Mouse (Mus musculus) Patski (cell line): ENCODE data around the gene Uspl1. TPM values are rescaled to one million over a fixed set of nuclear protein-coding genes. Genes with fewer than 3 reads are reported as not detected.
"Not testable (repeated sequence)": the region's sequence is repeated elsewhere in the genome, so short reads cannot be mapped to it uniquely, and the experiment has no call there.

Source experiments
- ATAC-seq: fragments of 100-300 bp; one replicate; pipeline ENCODE4 v1.8.0; 2021
- CTCF ChIA-PET: fragments of 350-600 bp; sonication (Branson Sonifier 250); formaldehyde crosslinking; loops from one replicate; lab custom pipeline; 2022; ENCODE audit warnings: inconsistent platforms; lab: Charles Lee
- POLR2A ChIA-PET: fragments of 350-600 bp; sonication (Branson Sonifier 250); formaldehyde crosslinking; loops from one replicate; lab custom pipeline; 2022; ENCODE audit warnings: antibody characterized with exemption, inconsistent platforms; lab: Charles Lee
- DNase-seq: peaks from one replicate; pipeline ENCODE4 v3.0.0-alpha.2; 2011; ENCODE audit warnings: low read depth, low spot score
- H3K27me3 ChIP-seq: fragments of 371-371 bp; one replicate; pipeline ENCODE4 v1.5.1; 2021
- CTCF ChIP-seq: fragments of 100-300 bp; IDR thresholded peaks from one replicate; pipeline ENCODE4 v1.5.1; 2021
- in situ Hi-C: fragments of 300-500 bp; cut with MboI; formaldehyde crosslinking; loops from 3 replicates; pipeline ENCODE4 v1.11.1; 2018; ENCODE audit warnings: low pct_unique_long_range_greater_than_20kb, mixed read lengths
- polyA plus RNA-seq: library from polyadenylated mRNA; unstranded; gene quantifications from one replicate; pipeline ENCODE4 v1.2.3, GENCODE M21; 2021

Uspl1 gene
- polyA plus RNA-seq, result 29.0 TPM

DNA sequence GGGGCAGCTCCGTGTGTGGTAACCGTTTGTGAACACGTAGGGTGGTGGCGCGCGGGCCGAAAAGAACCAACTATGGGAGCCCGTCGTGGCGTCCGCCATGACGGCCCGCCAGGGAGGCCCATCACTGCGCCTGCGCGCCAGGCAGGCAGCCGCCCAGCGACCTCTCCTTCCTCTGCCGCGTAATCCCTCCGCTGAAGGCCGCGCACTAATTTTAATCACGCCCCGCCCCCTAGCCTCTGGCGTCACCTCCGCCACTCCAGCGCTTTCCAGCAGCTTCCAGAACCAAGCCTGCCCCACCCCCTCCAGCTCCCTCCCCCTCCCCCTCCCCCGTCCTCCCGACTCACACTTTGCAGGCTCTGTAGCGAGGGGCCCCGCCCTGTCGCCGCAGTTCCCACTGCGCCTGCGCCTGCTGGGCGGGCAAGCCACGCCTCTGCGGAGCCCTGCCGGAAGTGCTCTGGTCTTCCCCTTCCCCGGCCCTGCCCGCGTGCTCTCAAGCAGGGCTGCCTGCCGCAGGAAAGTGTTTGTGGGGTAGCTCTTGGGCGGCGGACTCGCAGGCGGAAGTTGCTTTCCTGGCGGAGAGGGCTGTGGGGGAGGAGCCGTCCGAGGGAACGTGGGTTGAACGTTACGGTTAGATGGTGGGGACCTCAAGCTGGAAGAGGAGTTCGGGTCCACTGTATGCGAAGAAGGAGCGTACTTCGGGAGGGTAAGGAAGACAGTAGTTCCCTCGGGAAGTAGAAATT, at the start of gene Uspl1, which contains the start of gene Hmgb1:
TSS of gene Uspl1 (plus strand) at position 247 of the 740 bp plus-strand sequence.
TSS of gene Hmgb1 (minus strand) at position 386 of the 740 bp plus-strand sequence.
- TF ChIP-seq CTCF, result no peak
- in situ Hi-C loops, result no loop called here
- H3K27me3 ChIP-seq, result no peaks in the 10 kb centered on the region
- POLR2A ChIA-PET, result interaction anchor here (0.6 to 1.4 kb wide), 8 partner anchors 10 to 190 kb away, joined by 3 to 6 read pairs (median 3); partner anchors contain the start of gene Gm42791
- CTCF ChIA-PET, result interaction anchor here (1.0 to 4.0 kb wide), 6 partner anchors 10 to 192 kb away, joined by 3 to 13 read pairs (median 4); no protein-coding TSS in a partner anchor
- ATAC-seq, result peak; percentile 91
- DNase-seq, result peak; percentile 97

DNA sequence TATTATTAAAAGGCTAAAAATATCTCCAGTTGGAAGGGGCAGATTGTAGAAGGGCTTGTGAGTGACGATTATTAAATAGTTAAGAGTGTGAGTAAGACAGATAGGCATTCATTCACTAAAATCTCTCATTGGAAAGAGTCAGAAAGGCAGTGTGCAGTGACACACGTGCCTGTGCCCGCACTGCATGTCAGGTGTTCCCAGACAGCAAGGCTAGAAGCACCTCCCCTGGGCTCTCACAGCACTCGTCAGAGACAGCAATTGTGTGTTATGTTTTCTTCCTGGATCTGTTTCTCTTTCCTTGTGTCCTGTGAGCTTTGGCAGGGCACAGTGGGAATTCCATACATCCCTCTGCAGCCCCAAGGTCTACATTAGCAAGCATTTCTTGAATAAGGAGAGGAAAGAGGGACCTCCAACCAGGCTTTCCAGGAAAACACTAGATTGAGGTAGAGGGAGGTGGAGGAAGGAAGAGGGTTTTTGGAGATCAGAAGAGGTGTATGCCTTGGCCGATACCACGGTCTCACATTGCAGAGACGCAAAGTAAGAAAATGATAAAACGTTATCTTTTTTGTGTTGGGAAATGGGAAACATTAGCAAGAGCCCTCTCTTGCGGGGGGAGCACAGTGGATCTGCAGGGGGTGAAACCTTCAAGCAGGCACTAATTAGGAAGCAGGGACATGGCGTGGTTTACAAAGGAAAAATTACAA, 49.2 kb upstream of the Uspl1 start:
- in situ Hi-C loops, result no loop called here
- ChIA-PET CTCF (no interaction called here), POLR2A (no interaction called here)
- H3K27me3 ChIP-seq, result no peaks in the 10 kb centered on the region
- DNase-seq, result no peak
- ATAC-seq, result peak; percentile 34
- no peak for TF ChIP-seq CTCF

DNA sequence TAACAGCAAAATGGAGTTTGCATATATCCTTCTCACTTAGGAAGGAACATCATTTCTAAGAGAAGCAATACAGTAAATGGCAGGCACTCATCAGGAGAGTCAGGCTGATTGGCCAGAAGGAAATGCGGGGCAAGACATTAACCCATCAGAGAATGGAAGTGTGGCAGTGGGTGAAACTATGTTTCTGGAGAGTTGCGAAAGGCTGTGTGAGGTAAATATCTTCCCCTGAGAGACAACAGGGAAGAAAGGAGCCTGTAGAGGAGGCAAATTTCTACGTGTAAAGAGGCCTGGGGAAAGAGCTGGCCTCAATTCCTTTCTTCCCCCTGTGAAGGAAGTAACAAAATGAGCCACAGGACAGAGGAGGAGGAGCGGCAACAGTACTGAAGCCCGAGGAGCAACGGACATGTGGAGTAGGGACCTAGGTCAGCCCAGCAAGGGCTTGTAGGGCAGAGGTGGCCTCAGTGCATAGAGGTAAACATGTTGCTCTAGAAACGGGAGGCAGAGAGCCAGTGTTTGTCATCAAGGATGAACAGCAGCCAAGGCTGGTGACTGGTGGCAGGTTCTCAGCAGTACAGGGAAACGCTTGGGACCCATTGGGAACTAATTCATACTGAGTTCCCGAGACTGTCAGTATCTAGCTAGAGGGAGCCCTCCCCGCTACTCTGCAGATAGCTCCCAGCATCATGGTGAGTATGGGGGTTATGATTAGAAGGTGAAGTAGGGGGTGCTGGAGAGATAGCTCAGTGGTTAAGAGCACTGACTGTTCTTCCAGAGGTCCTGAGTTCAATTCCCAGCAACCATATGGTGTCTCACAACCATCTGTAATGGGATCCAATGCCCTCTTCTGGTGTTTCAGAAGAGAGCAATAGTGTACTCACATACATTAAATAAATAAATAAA, 48.4 kb upstream of the Uspl1 start:
- ChIA-PET CTCF (no interaction called here), POLR2A (no interaction called here)
- ATAC-seq, result no peak

DNA sequence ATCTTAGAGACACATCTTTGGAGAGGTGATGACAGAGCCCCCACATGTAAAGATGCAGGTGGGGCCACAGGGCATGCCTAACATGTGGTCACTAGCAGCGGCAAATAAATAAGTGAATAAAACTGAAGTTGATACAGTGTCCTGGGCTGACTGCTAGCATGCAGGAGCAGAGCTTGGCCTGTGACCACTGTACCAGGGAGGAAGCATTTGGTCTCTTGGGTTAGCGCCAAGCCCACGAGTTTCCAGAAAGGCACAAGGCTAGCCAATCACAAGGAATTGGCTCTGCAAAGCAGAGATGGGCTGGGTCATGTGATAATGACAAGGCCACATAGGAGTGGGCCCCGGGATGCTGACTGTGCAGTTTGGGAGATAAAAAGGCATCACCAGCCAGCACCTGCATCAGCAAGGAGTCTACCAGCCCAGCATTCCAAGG, 47.2 kb upstream of the Uspl1 start:
- peak; percentile 41 for ATAC-seq

More for the DNA sequence above, 48.4 kb upstream of the Uspl1 start:
- no peak for TF ChIP-seq CTCF
- in situ Hi-C loops, result no loop called here
- H3K27me3 ChIP-seq, result no peaks in the 10 kb centered on the region
- no peak for DNase-seq

DNA sequence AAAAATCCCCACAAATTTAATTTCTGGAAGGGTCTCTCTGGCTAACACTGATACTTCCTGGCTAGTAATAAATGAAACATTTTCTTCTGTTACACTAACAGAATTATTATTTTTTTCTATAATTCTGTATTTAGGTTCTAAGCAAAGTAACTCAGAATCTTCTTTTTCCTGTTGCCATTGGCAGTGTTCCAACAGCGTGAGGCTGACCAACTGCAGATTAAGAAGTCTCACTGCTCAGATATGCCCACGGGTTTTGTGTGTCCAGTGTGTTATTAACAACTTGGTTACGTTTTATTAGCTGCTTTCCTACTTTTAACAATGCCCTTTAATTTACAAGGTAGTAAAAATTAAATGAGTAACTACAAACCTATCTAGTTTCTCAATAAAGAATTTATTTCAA, 46.7 kb upstream of the Uspl1 start:
- ChIA-PET POLR2A (interaction anchor here (0.7 kb wide), 1 partner anchor 43 kb away, joined by 3 read pairs; no protein-coding TSS in a partner anchor), CTCF (no interaction called here)
- ATAC-seq (no peak), DNase-seq (no peak)
- in situ Hi-C loops, result no loop called here
- TF ChIP-seq CTCF, result no peak
- no peaks in the 10 kb centered on the region for H3K27me3 ChIP-seq

More for the DNA sequence above, 47.2 kb upstream of the Uspl1 start:
- ChIA-PET POLR2A (no interaction called here), CTCF (no interaction called here)
- DNase-seq, result no peak
- in situ Hi-C loops, result no loop called here
- TF ChIP-seq CTCF, result no peak
- H3K27me3 ChIP-seq, result no peaks in the 10 kb centered on the region

DNA sequence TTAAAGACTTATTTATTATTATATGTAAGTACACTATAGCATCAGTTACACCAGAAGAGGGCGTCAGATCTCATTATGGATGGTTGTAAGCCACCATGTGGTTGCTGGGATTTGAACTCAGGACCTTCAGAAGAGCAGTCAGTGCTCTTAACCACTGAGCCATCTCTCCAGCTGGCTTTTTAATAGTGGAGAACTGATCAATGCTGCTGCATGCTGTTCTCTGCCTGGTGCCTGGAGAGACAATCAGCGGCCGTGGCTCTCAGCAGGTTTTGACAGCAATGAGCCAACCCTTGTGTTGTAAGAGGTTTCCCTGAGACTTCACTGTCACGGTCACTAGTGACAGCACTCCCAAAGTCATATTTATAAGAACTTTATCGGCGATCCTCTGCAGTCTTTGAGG, 46.1 kb upstream of the Uspl1 start:
- H3K27me3 ChIP-seq, DNase-seq, ATAC-seq, CTCF ChIA-PET, in situ Hi-C loops: not testable (repeated sequence)
- POLR2A ChIA-PET, result interaction anchor here (0.7 kb wide), 1 partner anchor 43 kb away, joined by 3 read pairs; no protein-coding TSS in a partner anchor

GRCm38 (mm10) chr5:149140336-149140735, 43.8 kb upstream of the Uspl1 start:
- H3K27me3 ChIP-seq, result no peaks in the 10 kb centered on the region
- no peak for TF ChIP-seq CTCF
- no peak for ATAC-seq
- in situ Hi-C loops, result no loop called here
- CTCF ChIA-PET, result no interaction called here
- POLR2A ChIA-PET, result no interaction called here
- DNase-seq, result no peak

GRCm38 (mm10) chr5:149141155-149141554, 43.0 kb upstream of the Uspl1 start:
- POLR2A ChIA-PET, in situ Hi-C loops, CTCF ChIA-PET, DNase-seq, ATAC-seq, H3K27me3 ChIP-seq: not testable (repeated sequence)

DNA sequence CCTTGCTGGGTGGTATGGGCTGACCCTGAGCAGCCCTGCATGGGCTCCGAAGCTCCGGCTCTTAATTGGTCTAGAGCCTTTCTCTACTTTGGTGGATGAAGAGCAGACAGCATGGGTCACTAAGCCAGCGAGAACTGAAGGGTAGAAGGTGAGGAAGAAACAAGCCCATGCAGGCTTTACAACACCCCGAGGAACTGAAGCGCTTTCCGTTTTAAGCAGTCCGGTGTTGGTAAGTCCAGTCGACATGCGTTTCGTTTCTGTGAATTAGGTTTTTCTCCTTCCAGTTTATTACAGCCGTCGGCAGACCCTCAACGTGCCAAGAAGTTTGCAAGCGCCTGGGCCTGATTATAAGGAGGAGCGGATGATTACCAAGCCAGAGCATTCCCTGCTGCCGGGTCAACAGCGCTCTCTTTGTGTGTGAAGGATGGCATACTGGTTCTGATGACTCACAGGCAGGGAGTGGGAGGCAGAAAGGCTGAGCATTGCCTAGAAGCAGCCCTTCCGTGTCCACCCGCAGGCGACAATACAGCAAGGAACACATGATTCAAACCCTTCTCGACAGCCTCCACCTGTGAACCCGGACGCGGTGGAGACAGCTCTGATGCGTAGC, 40.3 kb upstream of the Uspl1 start:
- peak; percentile 44 for ATAC-seq
- ChIA-PET CTCF (no interaction called here), POLR2A (no interaction called here)
- no peaks in the 10 kb centered on the region for H3K27me3 ChIP-seq
- in situ Hi-C loops, result no loop called here
- DNase-seq, result no peak
- TF ChIP-seq CTCF, result no peak

DNA sequence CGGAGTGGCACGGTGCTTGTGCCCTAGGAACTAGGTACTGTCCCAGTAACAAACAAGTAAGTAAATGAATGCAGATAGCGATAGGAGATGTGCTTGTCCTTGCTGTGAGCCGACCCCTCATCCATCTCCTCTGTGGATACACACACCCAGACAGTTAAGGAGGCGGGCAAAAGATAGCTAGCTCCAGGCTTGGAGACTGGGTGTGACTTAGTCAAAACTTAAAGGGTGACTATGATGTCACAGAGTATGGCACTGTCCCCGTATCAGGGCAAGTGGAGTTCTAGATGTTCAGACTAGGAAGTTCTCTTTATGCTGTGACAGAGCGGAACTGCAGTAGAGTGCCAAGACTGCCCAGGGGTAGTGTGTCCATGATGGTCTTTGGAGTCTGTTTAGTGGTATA, 37.5 kb upstream of the Uspl1 start:
- CTCF ChIA-PET, result no interaction called here
- no peak for DNase-seq
- in situ Hi-C loops, result no loop called here

More for the DNA sequence above, 37.5 kb upstream of the Uspl1 start:
- no peak for ATAC-seq
- POLR2A ChIA-PET, result no interaction called here
- no peaks in the 10 kb centered on the region for H3K27me3 ChIP-seq
- no peak for TF ChIP-seq CTCF
